Mouse (Mus musculus) kidney, embryonic 15.5 days (tissue): ENCODE measurements around the gene Fgf7. TPM values are rescaled to one million over a fixed set of nuclear protein-coding genes. Genes with fewer than 3 reads are reported as not detected.

ENCODE experiments used
- ATAC-seq: fragments of 200-750 bp; cut with Nextera tagmentation; replicated peaks from 2 replicates; pipeline ENCODE4 v1.8.0; 2017; ENCODE audit warnings: moderate TSS enrichment; ENCODE audit not compliant: low FRiP score
- H3K27ac ChIP-seq: fragments of 300-500 bp; sonication (generic); 2 replicates; pipeline ENCODE4 v1.5.1; 2015; ENCODE audit warnings: mild to moderate bottlenecking, inconsistent platforms
- H3K27me3 ChIP-seq: fragments of 300-500 bp; sonication (generic); 2 replicates; pipeline ENCODE4 v1.6.1; 2015; ENCODE audit warnings: inconsistent platforms
- H3K36me3 ChIP-seq: fragments of 300-500 bp; sonication (generic); 2 replicates; pipeline ENCODE4 v1.6.1; 2015; ENCODE audit warnings: inconsistent platforms
- H3K4me1 ChIP-seq: fragments of 300-500 bp; sonication (generic); 2 replicates; pipeline ENCODE4 v1.6.1; 2015; ENCODE audit warnings: inconsistent platforms
- H3K4me2 ChIP-seq: fragments of 300-500 bp; sonication (generic); 2 replicates; pipeline ENCODE4 v1.6.1; 2015; ENCODE audit warnings: moderate library complexity, mild to moderate bottlenecking, inconsistent platforms
- H3K4me3 ChIP-seq: fragments of 300-500 bp; sonication (generic); replicated peaks from 2 replicates; pipeline ENCODE4 v1.5.1; 2015; ENCODE audit warnings: mild to moderate bottlenecking, inconsistent platforms
- H3K9ac ChIP-seq: fragments of 300-500 bp; sonication (generic); 2 replicates; pipeline ENCODE4 v1.6.1; 2015; ENCODE audit warnings: mild to moderate bottlenecking, inconsistent platforms
- H3K9me3 ChIP-seq: fragments of 300-500 bp; sonication (generic); replicated peaks from 2 replicates; pipeline ENCODE4 v1.6.1; 2016; ENCODE audit warnings: inconsistent platforms
- WGBS: fragments of 180-500 bp; shearing (Covaris S2); methylation state at CpG from one replicate; pipeline ENCODE4 v1.1.7; 2015; ENCODE audit warnings: mixed read lengths; 5-methylcytosine and 5-hydroxymethylcytosine counted together
- polyA plus RNA-seq: library from polyadenylated mRNA; unstranded; fragments of >200 nt; fragmentation: Nextera tagmentation; extraction: Ambion mirVana; gene quantifications from 2 replicates; pipeline ENCODE4 v1.2.1, GENCODE M21; 2015

Fgf7 gene
- 1.9 TPM in 2 replicates for polyA plus RNA-seq

DNA sequence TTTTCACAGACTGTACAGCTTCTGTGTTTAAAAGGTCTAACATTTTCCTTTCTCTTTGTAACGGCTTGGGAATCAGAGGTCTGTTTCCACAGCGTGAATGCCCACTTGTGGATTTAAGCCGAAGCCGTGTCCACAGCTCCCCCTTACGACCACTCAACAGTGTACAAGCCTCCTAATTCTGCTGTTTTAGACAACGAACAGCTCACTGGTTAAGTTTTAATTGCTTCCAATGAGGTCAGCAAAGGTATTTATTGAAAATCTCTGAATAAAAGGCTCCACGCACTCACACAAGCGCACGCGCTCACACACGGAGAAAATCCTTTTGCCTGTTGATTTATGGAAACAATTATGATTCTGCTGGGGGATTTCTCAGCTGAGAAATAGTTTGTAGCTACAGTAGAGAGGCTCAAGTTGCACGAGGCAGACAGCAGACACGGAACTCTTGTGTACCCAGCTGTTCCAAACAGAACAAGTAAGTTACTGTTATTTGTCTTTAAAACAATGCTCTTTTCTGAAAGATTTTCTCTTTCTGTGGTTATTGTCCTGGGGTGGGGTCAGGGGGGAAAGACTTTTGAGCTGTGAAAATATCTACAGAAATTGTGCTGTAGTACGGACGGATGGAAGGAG is at the start of gene Fgf7:
TSS of gene Fgf7 (plus strand) at position 280 of the 627 bp plus-strand sequence.
- WGBS = 36% methylated on average over 15 of the region's 15 CpGs
- Histone ChIP-seq H3K27ac (no peak within 1 kb of the TSS), H3K9me3 (no peaks in the 10 kb centered on the region), H3K9ac (no peak within 1 kb of the TSS), H3K4me3 (peak within 1 kb of the TSS; percentile 24), H3K27me3 (no peaks in the 10 kb centered on the region), H3K36me3 (no peaks in the 10 kb centered on the region), H3K4me2 (peak within 1 kb of the TSS; percentile 50), H3K4me1 (0 out of 2 replicates have a peak, but pooled peaks cover 2% of the 10 kb centered on the region)
- 0 out of 2 replicates have a peak, but pooled peaks have one; percentile 66 for ATAC-seq

DNA sequence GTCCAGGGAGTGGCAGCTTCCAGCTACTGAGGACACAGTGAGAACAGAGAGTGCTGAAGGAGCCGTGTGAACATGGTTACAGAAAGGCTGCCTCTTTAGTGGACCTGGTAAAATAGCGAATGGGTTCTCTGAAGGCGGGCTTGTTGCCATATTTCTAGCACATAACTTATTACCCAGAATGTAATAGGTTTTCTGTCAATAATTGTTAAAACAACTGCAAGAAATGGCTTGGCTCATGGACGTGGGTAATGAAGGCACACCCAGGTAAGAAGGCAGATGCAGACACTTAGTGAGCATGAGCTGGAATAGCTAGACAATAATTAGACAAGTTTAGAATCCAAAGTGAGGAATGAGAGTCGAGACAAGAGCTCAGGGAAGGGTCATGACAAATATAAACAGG is 32.2 kb upstream of the Fgf7 start:
- WGBS = 67% methylated on average over 5 of the region's 5 CpGs
- Histone ChIP-seq H3K36me3 (no peaks in the 10 kb centered on the region), H3K9ac (no peak overlapping the region), H3K27me3 (no peaks in the 10 kb centered on the region), H3K4me2 (no peak overlapping the region), H3K27ac (no peak overlapping the region), H3K9me3 (no peaks in the 10 kb centered on the region), H3K4me1 (no peaks in the 10 kb centered on the region), H3K4me3 (no peak overlapping the region)
- no peak for ATAC-seq

GRCm38 (mm10) chr2:126006088-126006487 is 28.4 kb upstream of the Fgf7 start:
- no peak overlapping the region for H3K4me2 ChIP-seq
- H3K27me3 ChIP-seq = no peaks in the 10 kb centered on the region
- H3K36me3 ChIP-seq = no peaks in the 10 kb centered on the region
- no peaks in the 10 kb centered on the region for H3K4me1 ChIP-seq
- no peak overlapping the region for H3K27ac ChIP-seq
- no peaks in the 10 kb centered on the region for H3K9me3 ChIP-seq
- WGBS = 43% methylated on average over 3 of the region's 3 CpGs
- no peak overlapping the region for H3K9ac ChIP-seq
- H3K4me3 ChIP-seq = no peak overlapping the region
- peak; percentile 46; the same call in 1 of the 2 replicates for ATAC-seq

DNA sequence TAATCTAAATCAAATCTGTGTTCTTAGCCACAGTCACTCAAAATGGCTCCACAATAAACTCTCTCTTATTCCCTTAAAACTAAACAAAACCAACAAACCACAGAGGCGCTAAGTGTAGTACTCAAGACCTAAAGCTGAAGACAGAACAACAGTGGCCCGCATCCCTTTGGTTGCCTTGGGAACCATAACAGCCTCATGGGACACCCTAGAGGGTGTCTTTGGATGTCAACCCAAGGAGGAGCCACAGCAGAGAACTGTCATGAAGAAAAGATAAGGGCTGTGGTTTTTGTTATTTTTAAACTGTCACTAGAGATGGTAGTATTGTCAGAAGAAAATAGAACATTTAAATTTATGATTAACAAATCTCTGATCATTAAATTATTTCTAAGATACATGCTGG is 27.7 kb upstream of the Fgf7 start:
- no peak for ATAC-seq
- Histone ChIP-seq H3K4me3 (no peak overlapping the region), H3K9me3 (no peaks in the 10 kb centered on the region), H3K36me3 (no peaks in the 10 kb centered on the region), H3K9ac (no peak overlapping the region), H3K27me3 (no peaks in the 10 kb centered on the region), H3K4me1 (no peaks in the 10 kb centered on the region), H3K27ac (no peak overlapping the region), H3K4me2 (no peak overlapping the region)
- 80% methylated on average over 2 of the region's 2 CpGs for WGBS

- Histone ChIP-seq H3K4me3 (no peak overlapping the region), H3K36me3 (no peaks in the 10 kb centered on the region), H3K9ac (no peak overlapping the region), H3K27ac (no peak overlapping the region), H3K27me3 (no peaks in the 10 kb centered on the region), H3K4me1 (no peaks in the 10 kb centered on the region), H3K9me3 (no peaks in the 10 kb centered on the region), H3K4me2 (no peak overlapping the region)
- no peak for ATAC-seq
- 72% methylated on average over 12 of the region's 12 CpGs for WGBS
Observed at GRCm38 (mm10) chr2:126014989-126015710, 19.3 kb upstream of the Fgf7 start.

DNA sequence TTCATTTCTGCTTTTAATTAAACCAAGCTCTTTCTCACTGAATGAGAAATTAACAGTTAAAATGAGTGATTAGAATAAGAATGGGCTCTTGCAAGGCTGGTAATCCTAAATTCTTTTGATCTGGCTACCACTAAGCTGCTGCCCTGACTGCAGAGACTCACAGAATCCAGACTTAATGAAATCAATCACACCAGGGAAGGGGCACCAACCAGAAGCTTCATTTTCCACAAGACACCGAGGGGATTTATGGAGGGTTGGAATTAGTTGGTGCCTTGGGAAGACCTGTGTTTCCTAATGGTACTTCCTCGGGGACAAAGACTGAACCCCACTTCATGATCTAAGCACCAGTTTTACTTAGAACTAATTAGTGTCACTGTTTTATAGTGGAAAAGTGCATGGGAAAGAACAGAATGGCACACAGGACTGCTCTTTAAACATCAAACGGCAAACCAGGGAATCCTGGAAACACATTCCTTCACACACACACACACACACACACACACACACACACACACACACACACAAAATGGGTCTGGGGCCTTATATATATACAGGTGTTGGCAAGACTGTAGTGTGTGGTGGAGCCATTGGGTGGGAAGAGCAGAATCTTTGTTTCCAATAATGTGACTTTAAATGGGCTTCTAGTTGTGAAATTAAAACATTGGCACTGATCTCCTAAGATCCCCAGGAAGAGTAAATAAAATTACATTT is 18.5 kb upstream of the Fgf7 start:
- 60% methylated on average over 3 of the region's 3 CpGs for WGBS
- ATAC-seq = no peak
- no peak overlapping the region for H3K4me3 ChIP-seq
- H3K36me3 ChIP-seq = no peaks in the 10 kb centered on the region
- H3K9me3 ChIP-seq = no peaks in the 10 kb centered on the region
- H3K4me2 ChIP-seq = no peak overlapping the region
- no peak overlapping the region for H3K9ac ChIP-seq
- no peaks in the 10 kb centered on the region for H3K4me1 ChIP-seq
- no peak overlapping the region for H3K27ac ChIP-seq
- H3K27me3 ChIP-seq = no peaks in the 10 kb centered on the region

- H3K27me3 ChIP-seq = no peaks in the 10 kb centered on the region
- H3K4me2 ChIP-seq = no peak overlapping the region
- no peaks in the 10 kb centered on the region for H3K36me3 ChIP-seq
- no peak overlapping the region for H3K4me3 ChIP-seq
- 68% methylated on average over 8 of the region's 8 CpGs for WGBS
- H3K9me3 ChIP-seq = no peaks in the 10 kb centered on the region
- 0 out of 2 replicates have a peak, but pooled peaks cover 2% of the 10 kb centered on the region for H3K4me1 ChIP-seq
- no peak for ATAC-seq
- no peak overlapping the region for H3K9ac ChIP-seq
- H3K27ac ChIP-seq = no peak overlapping the region
Observed at GRCm38 (mm10) chr2:126031186-126031900, 3.1 kb upstream of the Fgf7 start.

GRCm38 (mm10) chr2:126033114-126033972 is 1.1 kb upstream of the Fgf7 start:
- no peak overlapping the region for H3K9ac ChIP-seq
- H3K4me3 ChIP-seq = no peak overlapping the region
- no peaks in the 10 kb centered on the region for H3K27me3 ChIP-seq
- 0 out of 2 replicates have a peak, but pooled peaks cover 2% of the 10 kb centered on the region for H3K4me1 ChIP-seq
- H3K4me2 ChIP-seq = no peak overlapping the region
- no peaks in the 10 kb centered on the region for H3K9me3 ChIP-seq
- ATAC-seq = no peak
- H3K36me3 ChIP-seq = no peaks in the 10 kb centered on the region
- 76% methylated on average over 8 of the region's 8 CpGs for WGBS
- no peak overlapping the region for H3K27ac ChIP-seq

- H3K9ac ChIP-seq = no peak overlapping the region
Observed at GRCm38 (mm10) chr2:126035013-126035770, 734 bp downstream of the Fgf7 start.

DNA sequence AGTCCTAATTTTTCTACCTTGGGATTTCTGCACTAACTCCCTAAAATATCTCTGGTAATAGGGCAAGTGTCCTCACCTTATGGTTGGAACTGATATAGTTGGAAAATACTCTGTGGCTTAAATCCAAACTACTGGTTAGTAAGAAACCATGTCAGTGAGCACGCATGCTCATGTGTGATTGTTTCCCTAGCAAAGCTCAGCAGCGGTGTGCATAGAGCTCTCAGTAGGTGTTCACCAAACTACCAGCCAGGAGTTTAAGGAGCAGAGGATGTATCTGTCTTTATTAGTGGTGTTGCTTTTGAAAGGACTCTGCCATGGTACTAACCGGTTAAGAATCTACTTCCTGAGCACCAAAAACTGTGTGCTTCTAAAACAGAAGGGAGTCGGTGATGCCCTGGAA is 1.7 kb downstream of the Fgf7 start:
- no peak for ATAC-seq
- no peak overlapping the region for H3K4me2 ChIP-seq
- no peak overlapping the region for H3K4me3 ChIP-seq

More at GRCm38 (mm10) chr2:126035013-126035770, 734 bp downstream of the Fgf7 start:
- WGBS = 76% methylated on average over 15 of the region's 15 CpGs
- Histone ChIP-seq H3K9me3 (no peaks in the 10 kb centered on the region), H3K27me3 (no peaks in the 10 kb centered on the region), H3K4me3 (no peak overlapping the region), H3K36me3 (no peaks in the 10 kb centered on the region), H3K4me1 (0 out of 2 replicates have a peak, but pooled peaks cover 2% of the 10 kb centered on the region), H3K4me2 (peak overlapping the region; percentile 50), H3K27ac (no peak overlapping the region)
- no peak for ATAC-seq

More for the DNA sequence above, 1.7 kb downstream of the Fgf7 start:
- Histone ChIP-seq H3K27ac (no peak overlapping the region), H3K9ac (no peak overlapping the region), H3K4me1 (0 out of 2 replicates have a peak, but pooled peaks cover 2% of the 10 kb centered on the region), H3K9me3 (no peaks in the 10 kb centered on the region), H3K36me3 (no peaks in the 10 kb centered on the region), H3K27me3 (no peaks in the 10 kb centered on the region)
- WGBS = 87% methylated on average over 4 of the region's 4 CpGs
